Mouse (Mus musculus): ENCODE measurements around the gene Scly. TPM values are rescaled to one million over a fixed set of nuclear protein-coding genes. Genes with fewer than 3 reads are reported as not detected.

Scly gene
- total RNA-seq, 2 experiments from 2014 or later = 20.0 to 21.1 TPM

GRCm38 (mm10) chr1:91299707-91300426 is 1.7 kb downstream of the Scly start:
- no peak for ATAC-seq (replicated peaks; ENCODE audit: poor library complexity)

- ATAC-seq (replicated peaks; ENCODE audit: poor library complexity) = no peak
Measured at GRCm38 (mm10) chr1:91301206-91301920, 3.2 kb downstream of the Scly start.

GRCm38 (mm10) chr1:91302021-91302420 is 3.9 kb downstream of the Scly start:
- no peak for ATAC-seq (replicated peaks; ENCODE audit: poor library complexity)

GRCm38 (mm10) chr1:91304621-91305020 is 6.5 kb downstream of the Scly start:
- no peak for ATAC-seq (replicated peaks; ENCODE audit: poor library complexity)

- no peak for ATAC-seq (replicated peaks; ENCODE audit: poor library complexity)
Measured at GRCm38 (mm10) chr1:91309366-91310085, 11.4 kb downstream of the Scly start.

GRCm38 (mm10) chr1:91312273-91312672 is 14.1 kb downstream of the Scly start:
- ATAC-seq (replicated peaks; ENCODE audit: poor library complexity) = no peak

- ATAC-seq (replicated peaks; ENCODE audit: poor library complexity) = no peak
Measured at GRCm38 (mm10) chr1:91313251-91313650, 15.1 kb downstream of the Scly start.

- no peak for ATAC-seq (replicated peaks; ENCODE audit: poor library complexity)
Measured at GRCm38 (mm10) chr1:91317656-91318055, 19.5 kb downstream of the Scly start.

GRCm38 (mm10) chr1:91321760-91322438 is 23.8 kb downstream of the Scly start, which contains the start of gene Espnl:
TSS of gene Espnl (plus strand) at chr1:91322075.
- peak; percentile 76 for ATAC-seq (replicated peaks; ENCODE audit: poor library complexity)

GRCm38 (mm10) chr1:91324646-91325045 is 26.5 kb downstream of the Scly start:
- no peak for ATAC-seq (replicated peaks; ENCODE audit: poor library complexity)

- no peak for ATAC-seq (replicated peaks; ENCODE audit: poor library complexity)
Measured at GRCm38 (mm10) chr1:91325488-91326042, 27.4 kb downstream of the Scly start.

GRCm38 (mm10) chr1:91332102-91332501 is 34.0 kb downstream of the Scly start:
- no peak for ATAC-seq (replicated peaks; ENCODE audit: poor library complexity)

GRCm38 (mm10) chr1:91333582-91333981 is 35.4 kb downstream of the Scly start:
- ATAC-seq (replicated peaks; ENCODE audit: poor library complexity) = peak; percentile 56; the same call in 1 of the 2 replicates

- no peak for ATAC-seq (replicated peaks; ENCODE audit: poor library complexity)
Measured at GRCm38 (mm10) chr1:91337355-91337754, 39.2 kb downstream of the Scly start.

GRCm38 (mm10) chr1:91344001-91344400 is 45.9 kb downstream of the Scly start:
- no peak for ATAC-seq (replicated peaks; ENCODE audit: poor library complexity)

GRCm38 (mm10) chr1:91344921-91345685 is 47.0 kb downstream of the Scly start:
- 0 out of 2 replicates have a peak, but pooled peaks have one; percentile 20 for ATAC-seq (replicated peaks; ENCODE audit: poor library complexity)

- ATAC-seq (replicated peaks; ENCODE audit: poor library complexity) = peak; percentile 91
Measured at GRCm38 (mm10) chr1:91346892-91347291, 48.8 kb downstream of the Scly start.

GRCm38 (mm10) chr1:91350841-91351240 is 52.7 kb downstream of the Scly start, which contains the start of gene Klhl30:
TSS of gene Klhl30 (plus strand) at chr1:91351016.
- no peak for ATAC-seq (replicated peaks; ENCODE audit: poor library complexity)

- no peak for ATAC-seq (replicated peaks; ENCODE audit: poor library complexity)
Measured at GRCm38 (mm10) chr1:91351249-91351648, 53.1 kb downstream of the Scly start.

- no peak for ATAC-seq (replicated peaks; ENCODE audit: poor library complexity)
Measured at GRCm38 (mm10) chr1:91352277-91352676, 54.1 kb downstream of the Scly start.

Measured in megakaryocyte progenitor cell, adult 5-6 weeks (primary cell).